Mouse (Mus musculus) urinary bladder, postnatal 36 days (tissue): ENCODE measurements around the gene Fcrl6.
A peak's percentile ranks its signal among the peaks of the same experiment; 100 is the strongest.

Source experiments
- DNase-seq, 2 experiments: peaks; one replicate each; pipeline ENCODE4 v3.0.0; 2022; ENCODE audit warnings: low spot score in 2 of 2, mixed read lengths in 1 of 2

Gene Fcrl6

GRCm38 (mm10) chr1:172614654-172615053 is 12.3 kb upstream of the Fcrl6 start:
- DNase-seq: no peak

- DNase-seq: no peak
Measured at GRCm38 (mm10) chr1:172612745-172613144, 10.4 kb upstream of the Fcrl6 start.

- no peak for DNase-seq
Measured at GRCm38 (mm10) chr1:172611304-172611703, 9.0 kb upstream of the Fcrl6 start.

GRCm38 (mm10) chr1:172594495-172594894 is 7.9 kb downstream of the Fcrl6 start:
- no peak for DNase-seq

- no peak for DNase-seq
Measured at GRCm38 (mm10) chr1:172593956-172594355, 8.4 kb downstream of the Fcrl6 start.

GRCm38 (mm10) chr1:172593321-172593720 is 9.0 kb downstream of the Fcrl6 start:
- DNase-seq: no peak

GRCm38 (mm10) chr1:172590385-172590784 is 12.0 kb downstream of the Fcrl6 start, which contains the start of gene Slamf8:
Slamf8 (minus strand) TSS chr1:172590568.
- peak in 1 of 2 experiments; percentile 39 for DNase-seq

GRCm38 (mm10) chr1:172585612-172586567 is 16.5 kb downstream of the Fcrl6 start:
- no peak for DNase-seq

- no peak for DNase-seq
Measured at GRCm38 (mm10) chr1:172585026-172585425, 17.3 kb downstream of the Fcrl6 start.

- DNase-seq: no peak
Measured at GRCm38 (mm10) chr1:172584271-172584670, 18.1 kb downstream of the Fcrl6 start.

GRCm38 (mm10) chr1:172582436-172582835 is 19.9 kb downstream of the Fcrl6 start:
- DNase-seq: no peak

- no peak for DNase-seq
Measured at GRCm38 (mm10) chr1:172580116-172580515, 22.2 kb downstream of the Fcrl6 start.

- no peak for DNase-seq
Measured at GRCm38 (mm10) chr1:172567758-172568157, 34.6 kb downstream of the Fcrl6 start.

GRCm38 (mm10) chr1:172566131-172566530 is 36.2 kb downstream of the Fcrl6 start:
- no peak for DNase-seq

- no peak for DNase-seq
Measured at GRCm38 (mm10) chr1:172563465-172563828, 38.9 kb downstream of the Fcrl6 start.

- DNase-seq: peak; percentile 73 to 79
Measured at GRCm38 (mm10) chr1:172562641-172563464, 39.5 kb downstream of the Fcrl6 start.

GRCm38 (mm10) chr1:172555638-172556037 is 46.7 kb downstream of the Fcrl6 start, which contains the start of gene Vsig8:
Vsig8 (plus strand) TSS chr1:172555938.
- no peak for DNase-seq

- no peak for DNase-seq
Measured at GRCm38 (mm10) chr1:172552623-172553022, 49.7 kb downstream of the Fcrl6 start.

GRCm38 (mm10) chr1:172551009-172551408 is 51.3 kb downstream of the Fcrl6 start:
- no peak for DNase-seq

GRCm38 (mm10) chr1:172550551-172550951 is 51.8 kb downstream of the Fcrl6 start:
- DNase-seq: peak; percentile 54 to 65

GRCm38 (mm10) chr1:172549717-172550116 is 52.6 kb downstream of the Fcrl6 start:
- no peak for DNase-seq

GRCm38 (mm10) chr1:172549314-172549713 is 53.0 kb downstream of the Fcrl6 start:
- DNase-seq: no peak
